Mouse (Mus musculus) limb, embryonic 12.5 days (tissue): ENCODE measurements at regions not wholly inside any gene's neighbourhood (a gene's known extent, or its start where the extent isn't known, plus 50 kb on each side); places are given as distances from the start of the nearest gene placed in this dataset.
A peak's percentile ranks its signal among the peaks of the same experiment; 100 is the strongest.

Source experiments
- ATAC-seq: fragments of 200-750 bp; cut with Nextera tagmentation; 2 replicates; pipeline ENCODE4 v1.8.0; 2017; ENCODE audit warnings: low read depth, moderate TSS enrichment; ENCODE audit not compliant: insufficient number of reproducible peaks, insufficient read depth, low FRiP score, low TSS enrichment
- H3K27ac ChIP-seq: fragments of 300-500 bp; sonication (generic); 2 replicates; pipeline ENCODE4 v1.5.1; 2016; ENCODE audit warnings: mild to moderate bottlenecking, moderate library complexity
- H3K27me3 ChIP-seq: fragments of 300-500 bp; sonication (generic); 2 replicates; pipeline ENCODE4 v1.6.1; 2016; ENCODE audit warnings: mild to moderate bottlenecking, moderate library complexity
- H3K36me3 ChIP-seq: fragments of 300-500 bp; sonication (generic); 2 replicates; pipeline ENCODE4 v1.6.1; 2016; ENCODE audit warnings: mild to moderate bottlenecking, moderate library complexity
- H3K4me1 ChIP-seq: fragments of 300-500 bp; sonication (generic); replicated peaks from 2 replicates; pipeline ENCODE4 v1.6.1; 2016
- H3K4me2 ChIP-seq: fragments of 300-500 bp; sonication (generic); 2 replicates; pipeline ENCODE4 v1.6.1; 2016; ENCODE audit warnings: mild to moderate bottlenecking, moderate library complexity
- H3K4me3 ChIP-seq: fragments of 300-500 bp; sonication (generic); replicated peaks from 2 replicates; pipeline ENCODE4 v1.5.1; 2016; ENCODE audit warnings: mild to moderate bottlenecking
- H3K9ac ChIP-seq: fragments of 300-500 bp; sonication (generic); replicated peaks from 2 replicates; pipeline ENCODE4 v1.6.1; 2016; ENCODE audit warnings: mild to moderate bottlenecking, moderate library complexity
- H3K9me3 ChIP-seq: fragments of 300-500 bp; sonication (generic); 2 replicates; pipeline ENCODE4 v1.6.1; 2016; ENCODE audit warnings: mild to moderate bottlenecking, moderate library complexity
- WGBS: fragments of 180-500 bp; shearing (Covaris S2); methylation state at CpG from one replicate; pipeline ENCODE4 v1.1.7; 2016; 5-methylcytosine and 5-hydroxymethylcytosine counted together

- no peaks in the 10 kb centered on the region for H3K36me3 ChIP-seq
- peaks cover 4% of the 10 kb centered on the region; the same call in 1 of the 2 replicates for H3K4me1 ChIP-seq
- H3K4me3 ChIP-seq = no peak overlapping the region
- peaks cover 7% of the 10 kb centered on the region for H3K9me3 ChIP-seq
- no peak for ATAC-seq
- no peak overlapping the region for H3K27ac ChIP-seq
- no peak overlapping the region for H3K9ac ChIP-seq
- no peak overlapping the region for H3K4me2 ChIP-seq
- WGBS = 78% methylated on average over 1 of the region's 1 CpGs
- H3K27me3 ChIP-seq = no peaks in the 10 kb centered on the region
Measured at GRCm38 (mm10) chr7:70754826-70755225, 388.3 kb upstream of the Nr2f2 start.

GRCm38 (mm10) chr7:70752802-70753218, 386.3 kb upstream of the Nr2f2 start:
- Histone ChIP-seq H3K9me3 (peaks cover 7% of the 10 kb centered on the region), H3K36me3 (no peaks in the 10 kb centered on the region), H3K27me3 (no peaks in the 10 kb centered on the region), H3K4me3 (no peak overlapping the region), H3K9ac (no peak overlapping the region), H3K27ac (no peak overlapping the region), H3K4me1 (peaks cover 22% of the 10 kb centered on the region), H3K4me2 (no peak overlapping the region)
- no peak for ATAC-seq
- 94% methylated on average over 12 of the region's 12 CpGs for WGBS

- peaks cover 37% of the 10 kb centered on the region for H3K4me1 ChIP-seq
- H3K27ac ChIP-seq = peak overlapping the region; percentile 35; the same call in 1 of the 2 replicates
- H3K9ac ChIP-seq = no peak overlapping the region
- H3K4me2 ChIP-seq = no peak overlapping the region
- H3K9me3 ChIP-seq = no peaks in the 10 kb centered on the region; the same call in 1 of the 2 replicates
- no peak overlapping the region for H3K4me3 ChIP-seq
- ATAC-seq = no peak
- 21% methylated on average over 3 of the region's 3 CpGs for WGBS
- no peaks in the 10 kb centered on the region for H3K36me3 ChIP-seq
- H3K27me3 ChIP-seq = 0 out of 2 replicates have a peak, but pooled peaks cover 4% of the 10 kb centered on the region
Measured at GRCm38 (mm10) chr7:70748884-70749283, 382.3 kb upstream of the Nr2f2 start.

GRCm38 (mm10) chr7:70748345-70748744, 381.8 kb upstream of the Nr2f2 start:
- Histone ChIP-seq H3K4me2 (peak overlapping the region; percentile 15), H3K9me3 (no peaks in the 10 kb centered on the region; the same call in 1 of the 2 replicates), H3K36me3 (no peaks in the 10 kb centered on the region), H3K4me3 (no peak overlapping the region), H3K4me1 (peaks cover 40% of the 10 kb centered on the region), H3K9ac (no peak overlapping the region), H3K27me3 (0 out of 2 replicates have a peak, but pooled peaks cover 4% of the 10 kb centered on the region), H3K27ac (no peak overlapping the region)
- ATAC-seq = peak; percentile 57; the same call in 1 of the 2 replicates
- 15% methylated on average over 8 of the region's 8 CpGs for WGBS

GRCm38 (mm10) chr7:70744296-70744695, 377.8 kb upstream of the Nr2f2 start:
- H3K27ac ChIP-seq = no peak overlapping the region
- peak overlapping the region; percentile 48 for H3K4me2 ChIP-seq
- H3K9me3 ChIP-seq = 0 out of 2 replicates have a peak, but pooled peaks cover 7% of the 10 kb centered on the region
- 0 out of 2 replicates have a peak, but pooled peaks cover 4% of the 10 kb centered on the region for H3K27me3 ChIP-seq
- H3K36me3 ChIP-seq = no peaks in the 10 kb centered on the region
- WGBS = 16% methylated on average over 18 of the region's 18 CpGs
- no peak overlapping the region for H3K9ac ChIP-seq
- H3K4me1 ChIP-seq = peaks cover 33% of the 10 kb centered on the region
- ATAC-seq = peak; percentile 47; the same call in 1 of the 2 replicates
- no peak overlapping the region for H3K4me3 ChIP-seq

GRCm38 (mm10) chr7:70735591-70735990, 369.1 kb upstream of the Nr2f2 start:
- no peak for ATAC-seq
- H3K4me1 ChIP-seq = peaks cover 3% of the 10 kb centered on the region; the same call in 1 of the 2 replicates
- H3K36me3 ChIP-seq = no peaks in the 10 kb centered on the region
- H3K4me3 ChIP-seq = no peak overlapping the region
- 93% methylated on average over 2 of the region's 2 CpGs for WGBS
- H3K4me2 ChIP-seq = no peak overlapping the region
- H3K9me3 ChIP-seq = 0 out of 2 replicates have a peak, but pooled peaks cover 7% of the 10 kb centered on the region
- no peak overlapping the region for H3K9ac ChIP-seq
- no peaks in the 10 kb centered on the region; the same call in 1 of the 2 replicates for H3K27me3 ChIP-seq
- H3K27ac ChIP-seq = no peak overlapping the region

GRCm38 (mm10) chr7:70733501-70733900, 367.0 kb upstream of the Nr2f2 start:
- Histone ChIP-seq H3K36me3 (no peaks in the 10 kb centered on the region), H3K4me1 (peaks cover 3% of the 10 kb centered on the region; the same call in 1 of the 2 replicates), H3K9me3 (no peaks in the 10 kb centered on the region), H3K27me3 (no peaks in the 10 kb centered on the region; the same call in 1 of the 2 replicates), H3K4me3 (no peak overlapping the region), H3K9ac (no peak overlapping the region), H3K27ac (no peak overlapping the region), H3K4me2 (no peak overlapping the region)
- no peak for ATAC-seq

GRCm38 (mm10) chr7:70729896-70730295, 363.4 kb upstream of the Nr2f2 start:
- Histone ChIP-seq H3K36me3 (no peaks in the 10 kb centered on the region), H3K9me3 (no peaks in the 10 kb centered on the region), H3K9ac (no peak overlapping the region), H3K4me3 (no peak overlapping the region), H3K4me2 (no peak overlapping the region), H3K4me1 (peaks cover 3% of the 10 kb centered on the region; the same call in 1 of the 2 replicates), H3K27me3 (no peaks in the 10 kb centered on the region; the same call in 1 of the 2 replicates), H3K27ac (no peak overlapping the region)
- WGBS = 82% methylated on average over 8 of the region's 8 CpGs
- no peak for ATAC-seq

- ATAC-seq = no peak
- H3K4me2 ChIP-seq = no peak overlapping the region
- H3K4me3 ChIP-seq = no peak overlapping the region
- H3K4me1 ChIP-seq = no peaks in the 10 kb centered on the region
- 79% methylated on average over 18 of the region's 18 CpGs for WGBS
- no peaks in the 10 kb centered on the region for H3K36me3 ChIP-seq
- no peaks in the 10 kb centered on the region for H3K27me3 ChIP-seq
- no peaks in the 10 kb centered on the region for H3K9me3 ChIP-seq
- H3K9ac ChIP-seq = no peak overlapping the region
- no peak overlapping the region for H3K27ac ChIP-seq
Measured at GRCm38 (mm10) chr7:70718149-70718765, 351.7 kb upstream of the Nr2f2 start.

GRCm38 (mm10) chr7:70717608-70718007, 351.1 kb upstream of the Nr2f2 start:
- H3K4me2 ChIP-seq = no peak overlapping the region
- H3K9me3 ChIP-seq = no peaks in the 10 kb centered on the region
- H3K4me3 ChIP-seq = no peak overlapping the region
- no peaks in the 10 kb centered on the region for H3K4me1 ChIP-seq
- no peak overlapping the region for H3K9ac ChIP-seq
- no peaks in the 10 kb centered on the region for H3K36me3 ChIP-seq
- H3K27ac ChIP-seq = no peak overlapping the region
- 85% methylated on average over 3 of the region's 3 CpGs for WGBS
- no peak for ATAC-seq
- H3K27me3 ChIP-seq = no peaks in the 10 kb centered on the region

- Histone ChIP-seq H3K9ac (no peak overlapping the region), H3K4me2 (no peak overlapping the region), H3K27ac (no peak overlapping the region), H3K4me1 (no peaks in the 10 kb centered on the region), H3K4me3 (no peak overlapping the region), H3K27me3 (no peaks in the 10 kb centered on the region), H3K36me3 (no peaks in the 10 kb centered on the region), H3K9me3 (no peaks in the 10 kb centered on the region)
- 78% methylated on average over 4 of the region's 4 CpGs for WGBS
- ATAC-seq = no peak
Measured at GRCm38 (mm10) chr7:70716811-70717458, 350.4 kb upstream of the Nr2f2 start.
